Mouse (Mus musculus): ENCODE measurements around the gene Foxs1. TPM values are rescaled to one million over a fixed set of nuclear protein-coding genes. Genes with fewer than 3 reads are reported as not detected.

The Foxs1 gene
- polyA plus RNA-seq, 1 experiment from 2014 or later: 6.6 TPM

DNA sequence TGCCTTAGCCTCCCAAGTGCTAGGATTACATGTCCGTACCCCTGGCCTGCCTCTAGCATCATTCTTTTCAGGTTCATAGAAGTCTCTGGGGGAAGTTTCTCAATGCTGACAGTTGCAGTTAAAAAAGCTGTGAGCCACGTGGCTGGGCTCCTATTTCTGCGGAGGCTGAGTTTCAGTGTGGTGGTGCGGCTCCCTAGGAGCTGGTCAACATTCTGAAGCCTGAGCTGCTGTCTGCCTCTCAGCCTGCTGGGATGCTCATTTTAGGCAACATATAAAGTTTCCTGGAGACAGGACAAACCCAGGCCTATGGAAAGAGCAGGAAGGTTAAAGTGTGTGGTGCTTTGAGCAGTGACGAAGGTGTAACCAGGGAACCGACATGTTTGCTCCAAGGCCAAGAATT lies 34.0 kb downstream of the Foxs1 start:
- WGBS: 75% methylated on average over 6 of the region's 6 CpGs
- Histone ChIP-seq H3K36me3 (peaks cover 14% of the 10 kb centered on the region), H3K4me1 (replicated peaks) (peaks cover 2% of the 10 kb centered on the region; the same call in 1 of the 2 replicates), H3K9ac (no peak overlapping the region), H3K4me3 (no peak overlapping the region), H3K4me2 (no peak overlapping the region), H3K27me3 (no peaks in the 10 kb centered on the region), H3K27ac (no peak overlapping the region), H3K9me3 (replicated peaks) (no peaks in the 10 kb centered on the region)
- no peak for ATAC-seq (replicated peaks; ENCODE audit: insufficient number of reproducible peaks, insufficient read depth, low FRiP score, low read depth)

DNA sequence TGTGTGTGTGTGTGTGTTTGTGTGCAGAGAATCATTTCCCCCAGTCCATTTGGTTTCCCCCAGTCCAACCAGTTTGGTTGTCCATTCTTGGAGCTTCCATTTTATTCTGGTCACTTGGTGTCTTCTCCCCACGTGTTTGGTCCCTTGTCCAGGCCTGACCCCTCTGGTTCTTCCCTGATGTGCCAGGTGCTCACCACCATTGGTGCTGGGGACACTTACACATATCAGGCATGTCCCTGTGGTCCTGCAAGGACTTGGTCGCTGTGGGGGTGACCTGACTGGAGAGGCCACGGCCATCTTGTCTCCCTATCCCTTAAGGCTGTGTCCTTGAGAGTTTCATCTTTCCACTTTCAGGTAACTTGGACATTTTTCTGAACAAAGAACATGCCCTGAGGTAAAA lies 36.1 kb downstream of the Foxs1 start:
- WGBS: 85% methylated on average over 3 of the region's 3 CpGs
- H3K4me2 ChIP-seq: no peak overlapping the region
- no peaks in the 10 kb centered on the region for H3K4me1 ChIP-seq (replicated peaks)
- H3K27me3 ChIP-seq: no peaks in the 10 kb centered on the region
- H3K36me3 ChIP-seq: peaks cover 35% of the 10 kb centered on the region
- H3K27ac ChIP-seq: no peak overlapping the region
- ATAC-seq (replicated peaks; ENCODE audit: insufficient number of reproducible peaks, insufficient read depth, low FRiP score, low read depth): no peak
- H3K9me3 ChIP-seq (replicated peaks): no peaks in the 10 kb centered on the region
- H3K4me3 ChIP-seq: no peak overlapping the region
- no peak overlapping the region for H3K9ac ChIP-seq

DNA sequence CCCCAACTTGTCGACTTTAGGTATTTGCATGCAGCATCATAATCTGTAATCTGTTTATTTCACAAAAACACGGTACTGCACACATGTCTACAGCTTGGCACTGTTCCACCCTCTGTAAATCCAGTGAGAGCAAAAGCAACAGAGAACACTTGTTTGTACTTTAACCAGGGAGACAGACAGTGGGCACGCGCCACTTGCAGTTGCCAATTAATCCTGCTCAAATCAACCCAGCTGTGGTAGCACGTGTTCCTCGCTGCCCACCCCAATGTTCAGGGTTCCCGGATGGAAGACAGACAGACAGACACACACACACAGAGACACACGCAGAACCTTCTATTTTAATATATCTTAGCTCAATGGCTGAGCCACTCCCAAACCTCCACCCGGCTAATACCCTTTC lies 37.2 kb downstream of the Foxs1 start:
- Histone ChIP-seq H3K4me1 (replicated peaks) (no peaks in the 10 kb centered on the region), H3K9ac (no peak overlapping the region), H3K4me2 (no peak overlapping the region), H3K9me3 (replicated peaks) (no peaks in the 10 kb centered on the region), H3K27me3 (no peaks in the 10 kb centered on the region), H3K4me3 (no peak overlapping the region), H3K27ac (no peak overlapping the region), H3K36me3 (peaks cover 46% of the 10 kb centered on the region)
- no peak for ATAC-seq (replicated peaks; ENCODE audit: insufficient number of reproducible peaks, insufficient read depth, low FRiP score, low read depth)
- WGBS: 91% methylated on average over 9 of the region's 9 CpGs

DNA sequence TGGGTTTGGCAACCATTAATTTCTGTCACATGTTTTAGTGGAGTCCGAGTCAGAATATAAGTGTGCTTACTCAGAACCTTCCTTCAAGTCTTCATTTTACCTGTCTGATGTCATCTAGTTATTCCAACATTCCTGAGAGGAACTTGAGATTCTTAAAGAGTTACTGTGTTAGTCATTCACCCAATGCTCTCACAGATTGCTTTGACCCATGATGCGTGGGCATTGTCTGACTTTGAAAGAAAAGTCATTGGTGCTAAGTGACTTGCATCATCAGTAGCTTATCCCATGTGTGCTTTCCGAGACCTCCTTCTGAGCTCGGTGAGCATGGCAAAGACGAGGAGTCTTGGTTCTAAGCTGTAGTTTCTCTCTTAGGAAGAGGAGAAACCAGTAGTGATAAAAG lies 44.2 kb downstream of the Foxs1 start:
- Histone ChIP-seq H3K27me3 (no peaks in the 10 kb centered on the region), H3K4me3 (no peak overlapping the region), H3K27ac (no peak overlapping the region), H3K36me3 (peaks cover 92% of the 10 kb centered on the region), H3K4me1 (replicated peaks) (no peaks in the 10 kb centered on the region), H3K4me2 (no peak overlapping the region), H3K9me3 (replicated peaks) (no peaks in the 10 kb centered on the region), H3K9ac (no peak overlapping the region)
- no peak for ATAC-seq (replicated peaks; ENCODE audit: insufficient number of reproducible peaks, insufficient read depth, low FRiP score, low read depth)
- 93% methylated on average over 5 of the region's 5 CpGs for WGBS

DNA sequence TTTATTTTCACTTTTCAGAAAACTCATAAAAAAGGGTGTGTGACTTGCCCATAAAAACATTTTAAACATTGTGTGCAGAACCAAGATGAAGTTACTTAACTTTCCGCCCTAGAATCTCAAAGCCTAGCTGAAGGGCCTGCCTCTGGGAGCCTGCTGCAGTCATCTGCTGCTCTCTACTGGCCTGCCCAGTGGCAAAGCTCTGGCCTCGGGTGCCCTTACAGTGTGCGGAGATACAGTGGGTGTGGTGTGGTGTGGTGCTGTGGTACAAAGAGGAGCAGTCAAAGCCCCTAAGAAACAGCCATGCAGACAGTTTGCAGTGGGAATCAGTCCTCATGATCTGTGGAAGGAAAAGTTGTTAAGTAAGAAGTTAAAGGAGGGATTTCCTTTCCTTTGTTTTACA lies 45.8 kb downstream of the Foxs1 start:
- H3K4me3 ChIP-seq: no peak overlapping the region
- no peaks in the 10 kb centered on the region for H3K4me1 ChIP-seq (replicated peaks)
- 80% methylated on average over 3 of the region's 3 CpGs for WGBS
- H3K27ac ChIP-seq: no peak overlapping the region
- no peak overlapping the region for H3K9ac ChIP-seq
- peaks cover 87% of the 10 kb centered on the region for H3K36me3 ChIP-seq
- no peak overlapping the region for H3K4me2 ChIP-seq
- no peaks in the 10 kb centered on the region for H3K27me3 ChIP-seq
- H3K9me3 ChIP-seq (replicated peaks): no peaks in the 10 kb centered on the region
- ATAC-seq (replicated peaks; ENCODE audit: insufficient number of reproducible peaks, insufficient read depth, low FRiP score, low read depth): no peak

DNA sequence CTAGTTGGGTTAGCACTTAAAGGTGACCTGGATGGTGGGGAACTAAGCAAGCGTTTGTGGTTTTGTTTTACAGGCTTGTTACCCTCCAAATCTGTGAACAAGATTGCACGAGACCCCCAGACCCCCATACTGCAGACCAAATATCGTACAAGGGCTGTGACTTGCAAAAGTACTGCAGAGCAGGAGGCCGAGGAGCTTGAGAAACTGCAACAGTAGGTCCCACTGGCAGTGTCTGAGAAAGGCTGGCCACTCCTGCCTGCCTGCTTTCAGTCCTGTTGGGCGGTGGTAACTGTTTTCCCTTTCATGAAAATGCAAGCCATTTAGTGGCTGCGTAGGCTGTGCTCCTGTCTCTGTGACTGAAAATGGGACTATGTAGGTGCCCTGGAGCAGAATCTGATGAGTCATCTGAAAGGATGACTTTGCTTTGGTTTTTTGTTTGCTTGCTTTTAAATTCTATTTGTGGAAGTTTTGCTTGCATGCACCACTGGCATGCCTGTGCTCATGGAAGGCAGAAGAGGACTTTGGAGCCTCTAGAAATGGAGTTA lies 48.8 kb downstream of the Foxs1 start:
- no peaks in the 10 kb centered on the region for H3K4me1 ChIP-seq (replicated peaks)
- ATAC-seq (replicated peaks; ENCODE audit: insufficient number of reproducible peaks, insufficient read depth, low FRiP score, low read depth): no peak
- no peak overlapping the region for H3K9ac ChIP-seq
- H3K9me3 ChIP-seq (replicated peaks): no peaks in the 10 kb centered on the region
- no peak overlapping the region for H3K4me2 ChIP-seq
- H3K27ac ChIP-seq: no peak overlapping the region
- 92% methylated on average over 6 of the region's 6 CpGs for WGBS
- H3K4me3 ChIP-seq: no peak overlapping the region
- no peaks in the 10 kb centered on the region for H3K27me3 ChIP-seq
- peaks cover 88% of the 10 kb centered on the region for H3K36me3 ChIP-seq

Other genes with a start within 250 kb of the Foxs1 start
- gene Mcts2, start 246.2 kb downstream of the Foxs1 start, polyA plus RNA-seq (2015; fragmentation: Nextera tagmentation; extraction: Ambion mirVana): 18.9 and 20.3 TPM in 2 replicates
- 61.9 and 63.1 TPM in 2 replicates for gene Id1, start 197.0 kb downstream of the Foxs1 start, polyA plus RNA-seq (2015; fragmentation: Nextera tagmentation; extraction: Ambion mirVana)
- gene Cox4i2, start 179.0 kb downstream of the Foxs1 start, polyA plus RNA-seq (2015; fragmentation: Nextera tagmentation; extraction: Ambion mirVana): 20.8 and 24.2 TPM in 2 replicates
- gene Bcl2l1, start 101.5 kb downstream of the Foxs1 start, polyA plus RNA-seq (2015; fragmentation: Nextera tagmentation; extraction: Ambion mirVana): 69.5 and 80.7 TPM in 2 replicates
- gene Tpx2, start 85.2 kb downstream of the Foxs1 start, polyA plus RNA-seq (2015; fragmentation: Nextera tagmentation; extraction: Ambion mirVana): 47.3 and 49.9 TPM in 2 replicates
- gene Mylk2, start 21.9 kb downstream of the Foxs1 start, polyA plus RNA-seq (2015; fragmentation: Nextera tagmentation; extraction: Ambion mirVana): 0.11 and 0.15 TPM in 2 replicates
- 0.09 and 0.28 TPM in 2 replicates for gene Dusp15, start 18.5 kb upstream of the Foxs1 start, polyA plus RNA-seq (2015; fragmentation: Nextera tagmentation; extraction: Ambion mirVana)
- 0.26 and 0.63 TPM in 2 replicates for gene Ttll9, start 29.3 kb upstream of the Foxs1 start, polyA plus RNA-seq (2015; fragmentation: Nextera tagmentation; extraction: Ambion mirVana)
- 110 and 126 TPM in 2 replicates for gene Pdrg1, start 82.2 kb upstream of the Foxs1 start, polyA plus RNA-seq (2015; fragmentation: Nextera tagmentation; extraction: Ambion mirVana)
- gene Xkr7, start 98.6 kb upstream of the Foxs1 start, polyA plus RNA-seq (2015; fragmentation: Nextera tagmentation; extraction: Ambion mirVana): not detected in 2 replicates
- gene Ccm2l, start 132.7 kb upstream of the Foxs1 start, polyA plus RNA-seq (2015; fragmentation: Nextera tagmentation; extraction: Ambion mirVana): 4.6 and 5.4 TPM in 2 replicates
- gene Hck, start 175.3 kb upstream of the Foxs1 start, polyA plus RNA-seq (2015; fragmentation: Nextera tagmentation; extraction: Ambion mirVana): 1.9 and 3.9 TPM in 2 replicates
- gene Tm9sf4, start 228.1 kb upstream of the Foxs1 start, polyA plus RNA-seq (2015; fragmentation: Nextera tagmentation; extraction: Ambion mirVana): 54.6 and 62.4 TPM in 2 replicates